Mouse (Mus musculus) limb, embryonic 14.5 days (tissue): ENCODE measurements around the gene Usf1. TPM values are rescaled to one million over a fixed set of nuclear protein-coding genes. Genes with fewer than 3 reads are reported as not detected.

Experiments used
- ATAC-seq: fragments of 200-750 bp; cut with Nextera tagmentation; 2 replicates; pipeline ENCODE4 v1.8.0; 2017; ENCODE audit warnings: low read depth, moderate number of reproducible peaks, moderate TSS enrichment; ENCODE audit not compliant: low FRiP score
- DNase-seq: peaks from one replicate; pipeline ENCODE4 v3.0.0-alpha.2; 2015; ENCODE audit warnings: low spot score
- H3K27ac ChIP-seq: fragments of 300-500 bp; sonication (generic); replicated peaks from 2 replicates; pipeline ENCODE4 v1.5.1; 2014; ENCODE audit warnings: low read depth, mild to moderate bottlenecking, low read length, moderate library complexity, mixed read lengths
- H3K27me3 ChIP-seq: fragments of 300-500 bp; sonication (generic); 2 replicates; pipeline ENCODE4 v1.6.1; 2014; ENCODE audit warnings: low read length, mixed read lengths; ENCODE audit not compliant: control insufficient read depth, insufficient read depth
- H3K36me3 ChIP-seq: fragments of 300-500 bp; sonication (generic); 2 replicates; pipeline ENCODE4 v1.6.1; 2014; ENCODE audit warnings: mild to moderate bottlenecking, low read length, moderate library complexity, mixed read lengths; ENCODE audit not compliant: control insufficient read depth, insufficient read depth
- H3K4me1 ChIP-seq: fragments of 300-500 bp; sonication (generic); 2 replicates; pipeline ENCODE4 v1.6.1; 2014; ENCODE audit warnings: antibody characterized with exemption, low read length, mixed read lengths; ENCODE audit not compliant: control insufficient read depth, insufficient read depth
- H3K4me2 ChIP-seq: fragments of 300-500 bp; sonication (generic); replicated peaks from 2 replicates; pipeline ENCODE4 v1.6.1; 2014; ENCODE audit warnings: low read depth, mild to moderate bottlenecking, low read length, moderate library complexity; ENCODE audit not compliant: severe bottlenecking
- H3K4me3 ChIP-seq: fragments of 300-500 bp; sonication (generic); replicated peaks from 2 replicates; pipeline ENCODE4 v1.5.1; 2014; ENCODE audit warnings: low read length
- H3K9ac ChIP-seq: fragments of 300-500 bp; sonication (generic); 2 replicates; pipeline ENCODE4 v1.6.1; 2014; ENCODE audit warnings: mild to moderate bottlenecking, low read depth, low read length, moderate library complexity; ENCODE audit not compliant: severe bottlenecking
- H3K9me3 ChIP-seq: fragments of 300-500 bp; sonication (generic); 2 replicates; pipeline ENCODE4 v1.6.1; 2016; ENCODE audit warnings: low read length; ENCODE audit not compliant: control insufficient read depth
- POLR2A ChIP-seq: fragments of 200-500 bp; IDR thresholded peaks from 2 replicates; pipeline ENCODE4 v1.8.0; 2012; ENCODE audit warnings: inconsistent platforms, mild to moderate bottlenecking, moderate library complexity, borderline replicate concordance; ENCODE audit not compliant: insufficient read depth, insufficient read length; ENCODE audit errors: extremely low read depth
- WGBS: fragments of 180-500 bp; shearing (Covaris S2); extraction: QIAGEN DNeasy Blood & Tissue Kit; methylation state at CpG from one replicate; pipeline ENCODE4 v1.1.7; 2014; 5-methylcytosine and 5-hydroxymethylcytosine counted together
- polyA plus RNA-seq, 2 experiments: library from polyadenylated mRNA; depleted of rRNA in 1 of 2; stranded (reverse) in 1 of 2; unstranded in 1 of 2; fragments of >200 nt; fragmentation: Nextera tagmentation in 1 of 2; extraction: Ambion mirVana in 1 of 2; gene quantifications; 2 replicates each; pipeline versions ENCODE4 v1.2.1 to v1.2.3; 2012 to 2014

The Usf1 gene
- polyA plus RNA-seq, 2 experiments = 86.2 to 97.0 TPM

DNA sequence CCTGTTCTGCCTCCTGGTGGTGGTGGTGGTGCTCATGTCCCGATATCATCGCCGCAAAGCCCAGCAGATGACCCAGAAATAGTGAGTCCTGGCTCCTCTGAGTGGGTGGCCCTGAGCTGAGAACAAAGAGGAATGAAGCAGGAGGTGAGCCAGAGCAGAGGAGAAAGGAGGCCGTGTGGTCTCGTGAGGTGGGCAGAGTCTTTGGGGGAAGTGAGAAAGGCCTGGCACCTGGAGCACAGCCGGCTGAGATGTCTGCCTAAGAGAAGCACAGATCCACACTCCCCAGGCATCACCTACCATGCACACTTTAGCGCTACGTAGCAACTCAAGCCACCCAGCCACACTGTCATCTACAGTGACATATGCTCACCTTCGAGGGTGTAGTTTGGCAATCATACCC lies 25.9 kb upstream of the Usf1 start:
- WGBS = 76% methylated on average over 9 of the region's 9 CpGs
- ATAC-seq = no peak

GRCm38 (mm10) chr1:171387099-171387498 lies 24.0 kb upstream of the Usf1 start:
- Histone ChIP-seq H3K4me2 (0 out of 2 replicates have a peak overlapping the region, but pooled peaks have one; percentile 3), H3K27ac (no peak overlapping the region), H3K4me1 (no peaks in the 10 kb centered on the region), H3K36me3 (no peaks in the 10 kb centered on the region), H3K9me3 (no peaks in the 10 kb centered on the region), H3K4me3 (no peak overlapping the region), H3K9ac (no peak overlapping the region), H3K27me3 (no peaks in the 10 kb centered on the region)
- no peak for DNase-seq
- WGBS = 18% methylated on average over 6 of the region's 6 CpGs
- ATAC-seq = peak; percentile 50
- no peak for TF ChIP-seq POLR2A

More for the DNA sequence above, 25.9 kb upstream of the Usf1 start:
- Histone ChIP-seq H3K4me2 (no peak overlapping the region), H3K4me3 (no peak overlapping the region), H3K4me1 (no peaks in the 10 kb centered on the region), H3K27ac (no peak overlapping the region), H3K36me3 (no peaks in the 10 kb centered on the region), H3K9ac (no peak overlapping the region), H3K9me3 (no peaks in the 10 kb centered on the region), H3K27me3 (peaks cover 9% of the 10 kb centered on the region)
- DNase-seq = no peak
- TF ChIP-seq POLR2A = no peak

DNA sequence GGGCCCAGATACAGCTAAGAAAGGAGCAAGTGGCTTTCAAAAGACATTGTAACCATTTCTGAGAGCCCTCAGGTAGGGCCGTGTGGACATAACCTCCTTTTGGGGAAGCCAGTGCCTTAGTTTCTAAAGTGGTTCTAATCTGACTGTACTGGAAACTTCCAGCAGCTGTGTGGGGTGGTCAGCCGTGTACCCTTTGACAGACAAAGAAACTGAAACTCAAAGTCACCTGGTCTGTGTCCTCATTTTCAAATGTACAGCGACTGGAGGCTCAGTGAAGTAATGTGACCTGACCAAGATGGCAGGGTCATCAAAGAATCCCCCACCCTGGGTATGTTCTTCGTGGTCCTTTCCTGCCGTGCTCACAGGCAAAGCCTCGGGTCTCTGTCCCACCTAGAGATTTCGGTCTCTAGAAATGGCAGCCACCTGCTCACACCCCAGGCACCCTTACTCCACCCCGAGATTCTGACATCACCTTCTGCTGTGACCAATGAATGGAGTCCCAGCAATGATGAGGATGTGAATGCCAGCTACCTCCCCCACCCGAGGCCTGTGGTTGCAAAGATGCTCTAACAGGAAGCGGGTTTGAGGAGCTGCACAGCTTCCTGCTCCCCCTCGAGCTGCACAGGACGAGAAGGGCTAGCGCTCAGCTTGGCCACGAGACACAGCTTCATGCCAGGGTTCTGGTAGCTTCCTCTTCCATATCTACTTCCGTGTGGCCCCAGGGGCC lies 22.6 kb upstream of the Usf1 start, which contains the start of gene Arhgap30:
Gene Arhgap30 (plus strand): TSS at position 579 of the 727 bp plus-strand sequence.
- H3K9me3 ChIP-seq = no peaks in the 10 kb centered on the region
- 83% methylated on average over 15 of the region's 15 CpGs for WGBS
- H3K27me3 ChIP-seq = no peaks in the 10 kb centered on the region
- no peak for TF ChIP-seq POLR2A
- ATAC-seq (no peak), DNase-seq (no peak)
- H3K4me2 ChIP-seq = no peak within 1 kb of the TSS
- no peak within 1 kb of the TSS for H3K4me3 ChIP-seq
- H3K4me1 ChIP-seq = no peaks in the 10 kb centered on the region
- no peak within 1 kb of the TSS for H3K27ac ChIP-seq
- H3K9ac ChIP-seq = no peak within 1 kb of the TSS
- no peaks in the 10 kb centered on the region for H3K36me3 ChIP-seq

- H3K9ac ChIP-seq = no peak overlapping the region
- H3K9me3 ChIP-seq = no peaks in the 10 kb centered on the region
- no peaks in the 10 kb centered on the region for H3K27me3 ChIP-seq
- no peak overlapping the region for H3K4me2 ChIP-seq
- no peaks in the 10 kb centered on the region for H3K4me1 ChIP-seq
- H3K4me3 ChIP-seq = no peak overlapping the region
- ATAC-seq = no peak
- no peak overlapping the region for H3K27ac ChIP-seq
- TF ChIP-seq POLR2A = no peak
- WGBS = 83% methylated on average over 4 of the region's 4 CpGs
- no peak for DNase-seq
- no peaks in the 10 kb centered on the region for H3K36me3 ChIP-seq
These were observed 21.0 kb upstream of the Usf1 start for GRCm38 (mm10) chr1:171390101-171390500.

DNA sequence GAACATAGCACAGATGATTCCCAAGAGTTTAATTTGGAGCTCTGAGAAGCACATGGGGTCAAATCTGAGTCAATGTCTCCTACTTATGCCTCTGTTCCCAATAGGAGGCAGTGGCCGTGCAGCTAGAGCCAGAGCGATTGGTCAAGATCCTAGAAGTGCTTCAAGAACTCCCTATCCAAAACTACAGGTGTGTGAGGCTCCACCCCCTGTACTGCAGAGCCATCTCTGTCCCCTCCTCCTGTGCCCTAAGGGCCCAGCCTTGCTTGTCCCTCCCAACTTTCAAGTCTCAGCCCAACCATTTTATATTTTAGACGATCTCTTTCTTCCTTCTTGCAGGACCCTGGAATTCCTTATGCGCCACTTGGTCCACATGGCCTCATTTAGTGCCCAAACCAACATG lies 9.3 kb upstream of the Usf1 start:
- Histone ChIP-seq H3K27me3 (no peaks in the 10 kb centered on the region), H3K9ac (no peak overlapping the region), H3K4me3 (no peak overlapping the region), H3K9me3 (no peaks in the 10 kb centered on the region), H3K27ac (no peak overlapping the region), H3K4me1 (no peaks in the 10 kb centered on the region), H3K36me3 (no peaks in the 10 kb centered on the region), H3K4me2 (no peak overlapping the region)
- no peak for TF ChIP-seq POLR2A
- DNase-seq (no peak), ATAC-seq (no peak)
- WGBS = 75% methylated on average over 4 of the region's 4 CpGs
